Mouse (Mus musculus): ENCODE results near the gene Gm853. TPM values are rescaled to one million over a fixed set of nuclear protein-coding genes. Genes with fewer than 3 reads are reported as not detected.

The Gm853 gene
- polyA plus RNA-seq, 1 experiment from 2014 or later: not detected

DNA sequence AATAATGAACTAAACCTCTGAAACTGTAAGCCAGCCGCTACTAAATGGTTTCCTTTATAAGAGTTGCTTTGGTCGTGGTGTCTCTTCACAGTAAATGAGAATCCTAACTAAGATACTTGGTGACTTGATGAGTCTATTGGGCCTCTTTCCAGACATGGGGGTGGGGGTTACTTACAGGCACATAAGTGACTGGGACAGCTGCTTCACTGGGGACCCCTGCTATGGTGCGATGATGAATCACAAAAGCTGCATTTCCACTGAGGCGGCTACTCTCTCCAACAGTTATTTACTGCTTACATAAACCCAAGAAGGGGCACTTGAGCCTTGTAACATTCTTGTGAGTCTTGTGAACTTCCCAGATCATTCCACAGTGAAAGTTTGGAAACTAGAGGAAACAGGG is 15.4 kb upstream of the Gm853 start:
- no peak for ATAC-seq (ENCODE audit: low read depth)
- 73% methylated on average over 4 of the region's 4 CpGs for WGBS (ENCODE audit: insufficient replicate concordance)

GRCm38 (mm10) chr4:130236361-130236760 is 14.2 kb upstream of the Gm853 start:
- Histone ChIP-seq H3K4me2 (ENCODE audit: low read depth, low read length) (no peak overlapping the region), H3K4me1 (ENCODE audit: control insufficient read depth, low read depth, low read length) (no peaks in the 10 kb centered on the region; the same call in 1 of the 2 replicates), H3K27me3 (ENCODE audit: control insufficient read depth, insufficient read depth, low read depth, low read length) (no peaks in the 10 kb centered on the region), H3K9me3 (replicated peaks; ENCODE audit: control insufficient read depth, low read length) (no peaks in the 10 kb centered on the region), H3K4me3 (ENCODE audit: low read depth, low read length) (no peak overlapping the region), H3K9ac (ENCODE audit: low read depth, low read length) (no peak overlapping the region), H3K36me3 (ENCODE audit: control insufficient read depth, insufficient read depth) (no peaks in the 10 kb centered on the region), H3K27ac (ENCODE audit: low read length) (no peak overlapping the region)
- no peak for ATAC-seq (ENCODE audit: low read depth)
- WGBS (ENCODE audit: insufficient replicate concordance): 46% methylated on average over 8 of the region's 8 CpGs

More for the DNA sequence above, 15.4 kb upstream of the Gm853 start:
- Histone ChIP-seq H3K36me3 (ENCODE audit: control insufficient read depth, insufficient read depth) (no peaks in the 10 kb centered on the region), H3K4me3 (ENCODE audit: low read depth, low read length) (no peak overlapping the region), H3K9ac (ENCODE audit: low read depth, low read length) (no peak overlapping the region), H3K27ac (ENCODE audit: low read length) (no peak overlapping the region), H3K9me3 (replicated peaks; ENCODE audit: control insufficient read depth, low read length) (no peaks in the 10 kb centered on the region), H3K27me3 (ENCODE audit: control insufficient read depth, insufficient read depth, low read depth, low read length) (no peaks in the 10 kb centered on the region), H3K4me1 (ENCODE audit: control insufficient read depth, low read depth, low read length) (peaks cover 5% of the 10 kb centered on the region; the same call in 1 of the 2 replicates), H3K4me2 (ENCODE audit: low read depth, low read length) (no peak overlapping the region)

DNA sequence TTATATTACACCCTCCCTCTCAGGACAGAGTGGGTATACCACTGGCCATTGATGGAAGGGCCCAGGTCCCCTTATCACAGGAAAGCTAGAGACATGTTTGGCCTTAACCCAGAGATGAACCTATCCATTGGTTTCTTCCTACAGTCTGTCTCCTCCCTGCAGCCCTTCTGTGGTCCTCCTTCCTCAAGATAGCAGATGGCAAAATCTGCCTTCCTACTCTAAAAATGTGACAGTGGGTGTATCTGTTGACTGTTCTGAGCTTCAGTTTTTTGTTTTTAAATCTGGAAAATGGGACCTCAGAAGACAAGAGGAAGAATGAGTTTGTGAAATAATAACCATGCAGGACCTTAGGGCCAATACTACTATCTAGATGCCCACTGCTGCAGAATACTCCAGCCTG is 1.9 kb upstream of the Gm853 start:
- H3K4me1 ChIP-seq (ENCODE audit: control insufficient read depth, low read depth, low read length): no peaks in the 10 kb centered on the region
- H3K4me2 ChIP-seq (ENCODE audit: low read depth, low read length): no peak overlapping the region
- ATAC-seq (ENCODE audit: low read depth): no peak
- no peaks in the 10 kb centered on the region; the same call in 1 of the 2 replicates for H3K27me3 ChIP-seq (ENCODE audit: control insufficient read depth, insufficient read depth, low read depth, low read length)
- no peak overlapping the region for H3K4me3 ChIP-seq (ENCODE audit: low read depth, low read length)
- no peak overlapping the region for H3K9ac ChIP-seq (ENCODE audit: low read depth, low read length)
- H3K9me3 ChIP-seq (replicated peaks; ENCODE audit: control insufficient read depth, low read length): no peaks in the 10 kb centered on the region
- no peaks in the 10 kb centered on the region for H3K36me3 ChIP-seq (ENCODE audit: control insufficient read depth, insufficient read depth)
- no peak overlapping the region for H3K27ac ChIP-seq (ENCODE audit: low read length)

DNA sequence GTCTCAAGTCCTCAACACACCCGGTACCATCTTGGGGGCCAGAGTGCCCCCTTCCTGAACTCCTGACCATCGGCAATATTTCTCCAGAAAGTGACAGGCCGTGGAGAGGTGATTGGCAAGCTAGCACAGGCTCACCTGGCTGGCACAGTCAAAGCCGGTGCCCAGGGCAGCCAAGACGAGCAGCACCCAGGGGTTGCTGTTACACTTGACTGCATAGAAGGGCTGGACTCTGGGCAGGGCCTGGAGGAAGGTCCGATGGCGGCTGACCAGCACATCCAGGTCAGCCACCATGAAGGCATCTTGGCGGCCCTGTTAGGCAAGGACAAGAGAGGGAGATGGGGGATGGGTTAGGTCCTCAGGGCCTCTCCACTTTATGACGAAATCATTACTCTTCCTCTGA is 2.0 kb downstream of the Gm853 start:
- no peak for ATAC-seq (ENCODE audit: low read depth)
- H3K27me3 ChIP-seq (ENCODE audit: control insufficient read depth, insufficient read depth, low read depth, low read length): no peaks in the 10 kb centered on the region; the same call in 1 of the 2 replicates
- H3K36me3 ChIP-seq (ENCODE audit: control insufficient read depth, insufficient read depth): no peaks in the 10 kb centered on the region
- WGBS (ENCODE audit: insufficient replicate concordance): 55% methylated on average over 9 of the region's 9 CpGs
- H3K9ac ChIP-seq (ENCODE audit: low read depth, low read length): no peak overlapping the region
- H3K4me2 ChIP-seq (ENCODE audit: low read depth, low read length): no peak overlapping the region
- no peaks in the 10 kb centered on the region for H3K4me1 ChIP-seq (ENCODE audit: control insufficient read depth, low read depth, low read length)
- H3K4me3 ChIP-seq (ENCODE audit: low read depth, low read length): no peak overlapping the region
- no peak overlapping the region for H3K27ac ChIP-seq (ENCODE audit: low read length)
- H3K9me3 ChIP-seq (replicated peaks; ENCODE audit: control insufficient read depth, low read length): no peaks in the 10 kb centered on the region

GRCm38 (mm10) chr4:130215392-130215791 is 6.8 kb downstream of the Gm853 start:
- no peaks in the 10 kb centered on the region for H3K36me3 ChIP-seq (ENCODE audit: control insufficient read depth, insufficient read depth)
- no peak for ATAC-seq (ENCODE audit: low read depth)
- no peak overlapping the region for H3K27ac ChIP-seq (ENCODE audit: low read length)

DNA sequence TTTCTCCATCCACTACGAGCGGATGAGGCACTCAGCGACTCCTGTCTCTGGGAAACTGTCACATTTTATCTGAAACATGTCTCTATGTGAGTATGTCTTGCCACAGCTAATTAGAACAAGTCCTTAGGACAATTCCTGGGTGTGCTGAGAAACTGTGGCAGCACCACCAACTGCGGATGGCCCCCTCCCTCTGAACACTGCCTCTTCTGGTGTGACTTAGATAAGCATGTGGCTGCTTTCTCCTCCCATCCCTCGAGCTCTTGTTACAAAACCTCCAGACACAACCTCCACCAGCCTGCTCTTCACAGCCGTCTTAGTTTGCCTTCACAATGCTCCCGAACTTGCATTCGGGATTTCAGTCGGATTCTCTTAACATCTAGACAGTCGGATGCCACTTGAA is 8.3 kb downstream of the Gm853 start:
- Histone ChIP-seq H3K27me3 (ENCODE audit: control insufficient read depth, insufficient read depth, low read depth, low read length) (no peaks in the 10 kb centered on the region), H3K27ac (ENCODE audit: low read length) (peak overlapping the region; percentile 21; the same call in 1 of the 2 replicates), H3K36me3 (ENCODE audit: control insufficient read depth, insufficient read depth) (no peaks in the 10 kb centered on the region), H3K4me1 (ENCODE audit: control insufficient read depth, low read depth, low read length) (peaks cover 27% of the 10 kb centered on the region), H3K9ac (ENCODE audit: low read depth, low read length) (peak overlapping the region; percentile 19; the same call in 1 of the 2 replicates), H3K4me2 (ENCODE audit: low read depth, low read length) (peak overlapping the region; percentile 36), H3K4me3 (ENCODE audit: low read depth, low read length) (no peak overlapping the region), H3K9me3 (replicated peaks; ENCODE audit: control insufficient read depth, low read length) (no peaks in the 10 kb centered on the region)
- peak; percentile 76 for ATAC-seq (ENCODE audit: low read depth)
- WGBS (ENCODE audit: insufficient replicate concordance): 41% methylated on average over 10 of the region's 10 CpGs

More at GRCm38 (mm10) chr4:130215392-130215791, 6.8 kb downstream of the Gm853 start:
- 80% methylated on average over 8 of the region's 8 CpGs for WGBS (ENCODE audit: insufficient replicate concordance)
- H3K27me3 ChIP-seq (ENCODE audit: control insufficient read depth, insufficient read depth, low read depth, low read length): no peaks in the 10 kb centered on the region
- no peak overlapping the region for H3K9ac ChIP-seq (ENCODE audit: low read depth, low read length)
- no peak overlapping the region for H3K4me3 ChIP-seq (ENCODE audit: low read depth, low read length)
- peaks cover 27% of the 10 kb centered on the region for H3K4me1 ChIP-seq (ENCODE audit: control insufficient read depth, low read depth, low read length)
- no peak overlapping the region for H3K4me2 ChIP-seq (ENCODE audit: low read depth, low read length)
- no peaks in the 10 kb centered on the region for H3K9me3 ChIP-seq (replicated peaks; ENCODE audit: control insufficient read depth, low read length)

GRCm38 (mm10) chr4:130213197-130213596 is 9.0 kb downstream of the Gm853 start:
- Histone ChIP-seq H3K4me1 (ENCODE audit: control insufficient read depth, low read depth, low read length) (peaks cover 27% of the 10 kb centered on the region), H3K4me2 (ENCODE audit: low read depth, low read length) (no peak overlapping the region), H3K4me3 (ENCODE audit: low read depth, low read length) (no peak overlapping the region), H3K27ac (ENCODE audit: low read length) (peak overlapping the region; percentile 21), H3K27me3 (ENCODE audit: control insufficient read depth, insufficient read depth, low read depth, low read length) (no peaks in the 10 kb centered on the region), H3K9ac (ENCODE audit: low read depth, low read length) (no peak overlapping the region), H3K9me3 (replicated peaks; ENCODE audit: control insufficient read depth, low read length) (no peaks in the 10 kb centered on the region), H3K36me3 (ENCODE audit: control insufficient read depth, insufficient read depth) (no peaks in the 10 kb centered on the region)
- 57% methylated on average over 4 of the region's 4 CpGs for WGBS (ENCODE audit: insufficient replicate concordance)
- ATAC-seq (ENCODE audit: low read depth): peak; percentile 53

DNA sequence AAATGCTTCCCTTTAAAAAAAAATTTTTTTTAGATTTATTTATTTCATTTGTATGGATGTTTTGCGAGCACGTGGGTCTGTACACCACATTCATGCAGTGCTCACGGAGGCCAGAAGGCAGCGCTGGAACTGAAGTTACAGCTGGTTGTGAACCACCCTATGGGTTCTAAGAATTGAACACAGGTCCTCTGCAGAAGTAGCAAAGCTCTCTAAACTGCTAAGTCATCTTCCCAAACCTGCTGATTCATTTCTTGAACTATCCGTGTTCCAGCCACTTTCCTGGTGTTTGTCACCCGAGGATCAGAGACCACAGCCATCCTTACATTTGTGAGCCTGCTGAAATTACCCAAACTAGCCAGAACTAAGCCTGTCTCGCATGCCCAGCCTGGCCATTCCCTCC is 9.8 kb downstream of the Gm853 start:
- no peaks in the 10 kb centered on the region for H3K27me3 ChIP-seq (ENCODE audit: control insufficient read depth, insufficient read depth, low read depth, low read length)
- H3K9ac ChIP-seq (ENCODE audit: low read depth, low read length): no peak overlapping the region
- H3K36me3 ChIP-seq (ENCODE audit: control insufficient read depth, insufficient read depth): no peaks in the 10 kb centered on the region
- ATAC-seq (ENCODE audit: low read depth): peak; percentile 44; the same call in 1 of the 2 replicates
- 0 out of 2 replicates have a peak overlapping the region, but pooled peaks have one; percentile 13 for H3K27ac ChIP-seq (ENCODE audit: low read length)
- no peaks in the 10 kb centered on the region for H3K9me3 ChIP-seq (replicated peaks; ENCODE audit: control insufficient read depth, low read length)
- H3K4me2 ChIP-seq (ENCODE audit: low read depth, low read length): no peak overlapping the region
- H3K4me1 ChIP-seq (ENCODE audit: control insufficient read depth, low read depth, low read length): peaks cover 27% of the 10 kb centered on the region
- 53% methylated on average over 7 of the region's 7 CpGs for WGBS (ENCODE audit: insufficient replicate concordance)
- no peak overlapping the region for H3K4me3 ChIP-seq (ENCODE audit: low read depth, low read length)

GRCm38 (mm10) chr4:130211870-130212269 is 10.3 kb downstream of the Gm853 start:
- H3K4me3 ChIP-seq (ENCODE audit: low read depth, low read length): no peak overlapping the region
- H3K27me3 ChIP-seq (ENCODE audit: control insufficient read depth, insufficient read depth, low read depth, low read length): no peaks in the 10 kb centered on the region
- no peak overlapping the region for H3K4me2 ChIP-seq (ENCODE audit: low read depth, low read length)
- H3K36me3 ChIP-seq (ENCODE audit: control insufficient read depth, insufficient read depth): no peaks in the 10 kb centered on the region
- peaks cover 27% of the 10 kb centered on the region for H3K4me1 ChIP-seq (ENCODE audit: control insufficient read depth, low read depth, low read length)
- no peak overlapping the region for H3K9ac ChIP-seq (ENCODE audit: low read depth, low read length)
- no peak for ATAC-seq (ENCODE audit: low read depth)
- no peak overlapping the region for H3K27ac ChIP-seq (ENCODE audit: low read length)
- 60% methylated on average over 2 of the region's 2 CpGs for WGBS (ENCODE audit: insufficient replicate concordance)
- no peaks in the 10 kb centered on the region for H3K9me3 ChIP-seq (replicated peaks; ENCODE audit: control insufficient read depth, low read length)
